ENCODE assay signal across 11 mouse cellular contexts in genomic region chr17:30389686-30390085, GRCm38 (mm10).
DNase-seq lines count a peak whose midpoint lies in the region; ATAC-seq and TF ChIP-seq lines count a peak whose summit lies in the region.
"Had no signal": no experiment of that assay in that cellular context is flagged by ENCODE, and none has a peak within 500 bp of the region (broad histone marks: within the 10 kb centered on the region; RNA-seq: fewer than 3 reads in every experiment).

No protein-coding gene starts in this region.

- peak; percentile 44; the same call in 1 of the 2 replicates for ATAC-seq in megakaryocyte progenitor cell, adult 5-6 weeks (replicated peaks; ENCODE audit: poor library complexity)
- no peak for ATAC-seq in midbrain, embryonic 14.5 days (ENCODE audit: low FRiP score, low TSS enrichment)

- intact Hi-C loops in heart, postnatal 25 days (cut with DNase I): no loop called here

- H3K4me1 ChIP-seq in ES-E14 (ENCODE audit: control insufficient read depth in 2 of 2, insufficient read depth in 2 of 2, low read length in 2 of 2, poor library complexity in 1 of 2): no peaks in the 10 kb centered on the region
- peaks cover 6% of the 10 kb centered on the region for H3K4me1 ChIP-seq in midbrain, embryonic 14.5 days (ENCODE audit: control insufficient read depth, insufficient read depth, low read length)

- H3K4me2 ChIP-seq in midbrain, embryonic 14.5 days (ENCODE audit: low read length): no peak overlapping the region
- H3K4me2 ChIP-seq: forebrain, embryonic 12.5 days; heart, embryonic 15.5 days had no signal

- H3K27me3 ChIP-seq in midbrain, embryonic 14.5 days (ENCODE audit: control insufficient read depth, insufficient read depth, low read length): no peaks in the 10 kb centered on the region
- H3K27me3 ChIP-seq: forebrain, embryonic 12.5 days; heart, embryonic 15.5 days had no signal

- H3K9ac ChIP-seq in ES-E14 (ENCODE audit: insufficient read depth, low read depth, low read length, poor library complexity, severe bottlenecking): no peak overlapping the region
- H3K9ac ChIP-seq in midbrain, embryonic 14.5 days (replicated peaks; ENCODE audit: low read length): no peak overlapping the region
- H3K9ac ChIP-seq: forebrain, embryonic 12.5 days; heart, embryonic 15.5 days had no signal

- in situ Hi-C loops in ES-E14 (cut with MboI; ENCODE audit: low sequenced_read_pairs in 2 of 2, unreplicated experiment in 2 of 2): no loop called here

- H3K9me3 ChIP-seq in ES-E14 (ENCODE audit: control insufficient read depth, insufficient read depth, low read depth, low read length): no peaks in the 10 kb centered on the region
- no peaks in the 10 kb centered on the region for H3K9me3 ChIP-seq in midbrain, embryonic 14.5 days (ENCODE audit: control insufficient read depth, low read length)
- H3K9me3 ChIP-seq: forebrain, embryonic 12.5 days; heart, embryonic 15.5 days had no signal

- no peak for TF ChIP-seq CTCF in layer of hippocampus, adult 2 months (conservative IDR thresholded peaks at IDR 0.05)

- no peak for DNase-seq in layer of hippocampus, adult 2 months (ENCODE audit: low spot score in 2 of 2)
- no peak for DNase-seq in layer of hippocampus, postnatal 25 days (ENCODE audit: extremely low spot score in 1 of 2, low spot score in 1 of 2)
- peak; percentile 68 for DNase-seq in ES-E14 (ENCODE audit: low read depth, low spot score)
- peak; percentile 53 for DNase-seq in embryo, embryonic 10 days (ENCODE audit: low spot score)
- DNase-seq in heart, postnatal 25 days (ENCODE audit: low spot score): no peak
- no peak for DNase-seq in left cerebral cortex, adult 8-10 months (ENCODE audit: low spot score in 2 of 2)
- DNase-seq in midbrain, embryonic 14.5 days: no peak
- DNase-seq: cerebellum, adult 2 months had no signal

- peak overlapping the region; percentile 86 for H3K27ac ChIP-seq in layer of hippocampus, adult 2 months
- no peak overlapping the region for H3K27ac ChIP-seq in ES-E14 (ENCODE audit: insufficient read depth, low read depth, low read length, poor library complexity, severe bottlenecking)
- H3K27ac ChIP-seq in midbrain, embryonic 14.5 days (replicated peaks; ENCODE audit: low read depth, low read length): no peak overlapping the region
- H3K27ac ChIP-seq: forebrain, embryonic 12.5 days; heart, embryonic 15.5 days had no signal

- H3K4me3 ChIP-seq in layer of hippocampus, adult 2 months: no peak overlapping the region
- H3K4me3 ChIP-seq in ES-E14 (ENCODE audit: insufficient read depth in 1 of 2, low read depth in 1 of 2, low read length in 2 of 2, poor library complexity in 1 of 2, severe bottlenecking in 1 of 2): no peak overlapping the region
- no peak overlapping the region for H3K4me3 ChIP-seq in midbrain, embryonic 14.5 days (replicated peaks; ENCODE audit: low read depth, low read length)
- H3K4me3 ChIP-seq: forebrain, embryonic 12.5 days; heart, embryonic 15.5 days had no signal

- no peaks in the 10 kb centered on the region for H3K36me3 ChIP-seq in ES-E14 (ENCODE audit: control insufficient read depth, insufficient read depth, low read length, poor library complexity, severe bottlenecking)
- no peaks in the 10 kb centered on the region for H3K36me3 ChIP-seq in midbrain, embryonic 14.5 days (ENCODE audit: control insufficient read depth, insufficient read depth, low read length)
- H3K36me3 ChIP-seq: forebrain, embryonic 12.5 days; heart, embryonic 15.5 days had no signal

TF ChIP-seq in ES-E14, 5 proteins besides CTCF, POLR2A, EP300 and RAD21:
- TF ChIP-seq ZC3H11A (IDR thresholded peaks at IDR 0.05; ENCODE audit: borderline replicate concordance, low read depth, low read length) (no peak), CHD2 (IDR thresholded peaks at IDR 0.05; ENCODE audit: low read depth, low read length) (no peak), HCFC1 (IDR thresholded peaks at IDR 0.05; ENCODE audit: borderline replicate concordance, insufficient read depth, low read length) (no peak), ZNF384 (IDR thresholded peaks at IDR 0.05; ENCODE audit: low read depth, low read length) (no peak), MAFK (IDR thresholded peaks at IDR 0.05; ENCODE audit: insufficient read depth, low read depth, low read length) (no peak)
TF ChIP-seq in ES-E14: peak in this region for 0.

Comparison
In these comparisons a context has a peak if more than half of its experiments do, and no peak if none do; other contexts are left out.
1. DNase-seq: peak in ES-E14 (single experiment) and embryo, embryonic 10 days (single experiment); none in layer of hippocampus, adult 2 months (0 of 2), layer of hippocampus, postnatal 25 days (0 of 2), heart, postnatal 25 days (single experiment), left cerebral cortex, adult 8-10 months (0 of 2) and midbrain, embryonic 14.5 days (single experiment).